Mouse (Mus musculus) kidney, adult 9 months (tissue): ENCODE measurements at regions not wholly inside any gene's neighbourhood (a gene's known extent, or its start where the extent isn't known, plus 50 kb on each side); places are given as distances from the start of the nearest gene placed in this dataset.
A peak's percentile ranks its signal among the peaks of the same experiment; 100 is the strongest.

Experiments used
- DNase-seq: peaks from one replicate; pipeline ENCODE4 v3.0.0; 2022

DNA sequence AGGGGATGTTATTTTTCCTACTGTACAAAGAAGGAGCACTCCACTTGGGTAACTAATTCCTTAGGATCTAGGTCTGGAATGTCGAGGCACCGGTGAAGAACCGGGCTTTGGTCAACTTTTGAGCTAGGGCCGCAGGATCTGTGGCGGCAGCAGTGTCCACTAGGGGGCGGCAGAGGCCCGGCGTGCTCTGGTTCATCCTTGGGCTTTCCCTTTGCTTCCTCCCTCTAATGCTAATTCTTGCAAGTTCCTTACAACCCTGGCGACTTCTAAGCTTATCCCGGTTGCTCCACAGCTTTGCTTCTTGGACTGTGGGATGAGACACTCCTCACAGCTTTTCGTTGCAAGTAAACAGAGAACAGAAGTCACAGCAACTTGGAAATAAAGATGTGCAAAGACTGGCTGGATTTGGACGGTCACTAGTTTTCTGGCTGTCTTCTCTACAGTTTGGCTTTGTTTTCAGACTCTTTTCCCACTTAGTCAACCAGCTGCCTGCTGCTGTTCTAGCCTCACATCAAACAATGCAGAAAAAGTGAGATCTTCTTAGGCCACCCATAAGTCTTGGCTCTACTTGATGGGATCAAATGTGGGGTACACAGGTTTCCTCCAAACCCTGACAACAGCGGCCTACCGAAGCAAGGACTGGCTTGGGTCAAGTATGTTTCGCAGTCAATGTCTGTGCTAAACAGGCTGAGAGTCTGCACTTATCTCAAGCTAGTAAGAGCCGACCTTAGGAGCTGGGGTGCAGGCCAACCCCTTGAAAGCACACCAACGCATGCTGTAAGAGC lies 51.2 kb upstream of the Tmem72 start:
- DNase-seq: peak; percentile 81

DNA sequence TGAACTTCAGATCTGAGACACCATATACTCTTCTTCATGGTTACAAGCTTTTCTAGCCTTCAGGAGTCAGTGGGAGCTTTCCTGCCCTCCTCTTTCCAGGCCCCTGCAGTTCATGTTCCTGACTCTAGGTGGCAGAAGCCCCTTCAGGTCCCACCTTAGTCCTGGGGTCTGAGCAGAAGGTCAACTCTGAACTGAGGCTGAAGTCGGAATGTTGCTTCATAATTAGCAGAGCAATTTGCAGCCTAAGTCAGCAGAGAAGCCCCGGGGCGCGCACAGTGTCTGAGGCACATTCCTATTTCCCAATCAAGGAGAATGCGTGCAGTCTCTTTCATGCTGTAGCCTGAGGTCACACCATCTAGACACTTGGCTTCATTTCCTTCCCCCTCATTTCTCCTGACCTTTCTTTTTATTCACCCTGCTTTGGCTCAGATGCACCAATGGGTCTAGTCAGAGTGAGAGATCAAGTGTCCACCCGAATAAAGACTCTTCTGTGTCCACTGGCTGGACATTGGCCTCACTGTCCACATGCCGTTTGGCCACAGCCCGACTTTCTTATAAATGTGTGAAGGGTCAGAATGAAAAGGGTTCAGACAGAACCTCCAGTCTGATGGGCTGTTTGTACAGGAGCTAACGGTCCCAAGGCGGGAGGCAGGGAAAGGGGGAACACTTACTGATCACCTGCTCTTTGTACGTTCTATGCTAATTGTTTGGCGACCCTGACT lies 58.4 kb upstream of the Tmem72 start:
- peak; percentile 36 for DNase-seq

DNA sequence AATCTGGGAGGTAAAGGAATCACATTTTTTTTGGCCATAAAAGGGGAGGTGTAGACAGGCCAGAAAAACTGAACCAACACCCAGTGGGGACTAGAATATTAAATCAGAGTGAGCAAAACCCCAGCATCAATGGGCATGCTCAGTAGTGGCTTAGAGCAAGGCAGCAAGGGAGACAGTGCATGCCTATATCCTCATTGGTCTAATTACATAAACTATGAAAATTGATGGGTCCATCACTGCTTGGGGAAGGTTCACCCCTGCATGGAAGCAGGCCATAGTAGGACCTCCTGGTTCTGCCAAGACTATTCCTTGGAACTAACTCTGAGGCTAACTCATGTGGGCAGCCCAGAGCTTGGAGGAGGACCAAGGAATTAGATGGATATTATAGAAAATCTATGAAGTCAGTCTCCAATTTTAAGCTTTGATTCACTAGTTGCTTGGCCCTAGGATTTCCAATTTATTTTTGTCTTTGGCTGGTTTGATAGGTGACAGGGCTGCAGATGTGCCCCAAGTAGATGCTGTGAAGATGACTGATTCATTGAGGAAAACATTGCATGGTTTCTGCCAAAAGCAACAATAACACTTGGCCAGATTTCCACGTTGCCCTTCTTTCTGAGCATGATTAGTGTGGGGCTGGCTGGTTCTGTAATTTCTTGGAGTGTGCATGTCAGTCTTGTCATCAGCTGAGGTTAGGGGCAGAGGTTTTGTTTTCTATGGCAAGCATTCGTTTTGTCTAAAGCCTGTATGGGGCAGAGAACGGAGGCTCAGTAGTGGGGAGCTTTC lies 70.0 kb upstream of the Tmem72 start:
- DNase-seq: no peak

DNA sequence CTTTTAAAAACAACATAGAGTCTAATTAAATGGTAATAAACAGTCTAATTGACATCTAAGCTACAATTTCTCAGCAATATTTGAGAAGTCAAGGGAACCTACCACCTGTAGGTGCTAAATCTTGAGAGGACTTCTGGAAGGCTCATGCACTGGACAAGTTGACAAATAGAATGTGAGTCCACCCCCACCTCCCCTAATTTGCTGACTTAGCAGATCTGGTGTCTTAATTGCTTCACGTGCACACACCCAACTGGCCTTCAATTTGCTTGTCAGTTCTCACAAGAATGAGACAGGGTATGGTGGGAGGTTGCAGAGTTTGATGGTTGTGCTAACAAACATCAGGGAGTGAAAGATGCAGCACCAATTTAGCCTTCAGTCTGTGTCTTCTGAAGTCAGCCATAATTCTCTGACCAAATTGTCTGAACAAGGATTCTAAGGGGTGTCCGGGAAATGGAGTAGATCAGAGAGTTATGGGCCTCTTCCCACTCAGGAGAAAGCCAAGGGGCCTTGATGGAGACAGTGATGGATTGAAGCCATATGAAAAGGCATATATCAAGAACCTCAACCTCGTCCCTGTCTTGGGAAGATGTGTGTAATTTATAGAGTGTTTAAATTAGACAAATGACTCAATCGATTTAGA lies 76.7 kb upstream of the Tmem72 start:
- DNase-seq: no peak

DNA sequence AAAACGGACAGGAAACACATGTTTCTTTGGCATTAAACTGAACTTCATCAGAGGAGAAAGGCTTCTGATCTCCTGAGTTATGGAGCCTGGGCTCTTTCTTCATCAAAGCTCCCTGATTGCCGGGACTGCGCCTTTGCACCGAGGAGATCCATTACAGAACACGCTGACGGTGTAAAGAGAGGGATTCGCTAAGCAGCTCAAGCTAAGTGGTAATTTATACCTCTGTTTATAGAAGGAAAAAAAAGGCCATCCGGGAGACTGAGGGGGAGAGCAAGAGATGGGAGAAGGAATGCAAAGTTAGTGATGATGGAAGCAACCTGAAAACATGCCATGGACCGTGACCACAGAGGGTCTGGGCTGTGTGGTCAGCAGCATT lies 77.2 kb upstream of the Tmem72 start:
- DNase-seq: no peak

DNA sequence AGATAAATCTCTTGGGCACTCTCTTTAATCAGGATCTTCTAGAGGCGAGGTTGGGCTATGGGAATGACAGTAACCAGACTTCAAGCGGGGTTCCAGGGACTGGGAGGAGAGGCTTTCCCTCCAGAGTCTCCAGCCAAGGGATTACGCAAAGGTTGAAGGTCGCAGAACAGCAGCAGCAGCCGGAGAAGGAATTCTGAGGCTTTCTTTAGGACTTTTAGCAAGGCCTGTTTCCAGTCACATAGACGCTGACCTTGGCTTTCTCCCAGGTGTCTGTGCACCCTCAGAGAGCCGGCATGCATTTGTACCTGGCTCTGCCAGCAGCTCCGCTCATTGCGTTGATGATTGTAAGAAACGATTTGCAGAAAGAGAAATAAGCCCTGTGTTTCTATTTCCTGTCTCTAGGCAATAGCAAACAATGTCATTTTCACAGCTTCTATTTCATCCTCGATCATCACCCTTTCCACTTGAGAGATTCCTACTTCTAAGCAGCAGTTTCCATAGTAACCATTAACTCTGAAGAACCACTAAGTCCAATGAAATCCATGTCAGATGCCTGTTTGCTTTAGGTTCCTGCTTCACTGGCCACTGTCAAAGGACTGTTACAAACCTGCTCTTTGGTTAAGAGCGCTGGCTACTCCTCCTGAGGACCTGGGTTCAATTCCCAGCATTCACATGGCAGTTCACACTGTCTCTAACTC lies 104.7 kb upstream of the Tmem72 start:
- DNase-seq: peak; percentile 14

DNA sequence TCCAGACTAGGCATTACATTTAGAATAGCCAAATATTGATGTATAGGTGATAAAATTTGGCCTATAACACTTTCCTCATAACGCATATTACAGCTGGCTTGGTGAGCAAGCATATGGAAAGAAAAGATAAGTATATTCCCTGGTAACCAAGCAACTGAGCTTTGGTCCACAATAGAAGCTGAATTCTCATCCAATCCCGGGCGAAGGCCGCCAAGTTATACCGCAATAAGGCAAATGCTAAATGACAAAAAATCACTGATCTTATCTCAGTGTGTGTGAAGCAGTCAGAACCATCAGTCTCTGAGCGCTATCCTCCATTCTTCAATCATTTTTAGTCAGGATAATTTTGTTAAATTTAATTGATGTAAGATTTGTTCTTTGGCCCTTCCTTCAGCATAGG lies 105.9 kb upstream of the Tmem72 start:
- DNase-seq: no peak

DNA sequence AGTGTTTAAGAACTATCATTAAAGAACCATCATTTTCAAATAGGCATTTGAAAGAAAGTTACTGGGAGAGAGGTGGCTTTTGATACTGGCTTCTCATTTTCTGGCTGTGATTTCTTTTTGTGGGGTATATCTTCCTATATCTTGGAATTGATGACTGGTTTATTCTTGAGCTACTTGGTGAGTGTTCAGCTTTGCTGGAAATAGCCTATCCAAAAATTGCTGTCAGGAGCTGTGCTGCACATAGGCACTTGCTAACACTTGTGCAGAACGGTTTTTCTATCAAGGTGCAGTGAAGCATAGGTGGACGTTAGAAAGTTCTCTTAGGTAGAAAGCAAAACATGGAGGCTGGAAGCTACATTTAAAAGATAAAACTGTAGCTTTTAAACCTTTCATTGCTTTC lies 108.9 kb upstream of the Tmem72 start:
- no peak for DNase-seq

DNA sequence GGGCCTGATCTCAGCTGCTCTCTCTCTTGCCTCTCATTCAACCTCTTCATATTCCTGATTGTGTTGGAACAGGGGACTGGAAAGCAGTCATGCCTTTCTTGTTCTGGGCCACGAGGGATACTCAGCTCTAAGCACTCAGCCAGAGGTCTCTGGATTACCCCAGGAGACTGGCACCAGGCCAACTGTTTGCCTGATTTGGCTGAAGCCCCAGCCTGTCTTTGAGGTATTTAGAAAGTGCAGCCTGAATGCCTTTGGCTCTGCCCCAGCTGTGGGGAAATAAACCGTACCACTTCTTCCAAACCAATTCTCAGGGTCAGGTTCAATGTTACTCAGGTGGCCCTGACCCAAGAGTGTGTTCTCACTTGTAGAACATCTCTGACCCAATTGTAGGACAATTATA lies 112.6 kb upstream of the Tmem72 start:
- DNase-seq: peak; percentile 95

DNA sequence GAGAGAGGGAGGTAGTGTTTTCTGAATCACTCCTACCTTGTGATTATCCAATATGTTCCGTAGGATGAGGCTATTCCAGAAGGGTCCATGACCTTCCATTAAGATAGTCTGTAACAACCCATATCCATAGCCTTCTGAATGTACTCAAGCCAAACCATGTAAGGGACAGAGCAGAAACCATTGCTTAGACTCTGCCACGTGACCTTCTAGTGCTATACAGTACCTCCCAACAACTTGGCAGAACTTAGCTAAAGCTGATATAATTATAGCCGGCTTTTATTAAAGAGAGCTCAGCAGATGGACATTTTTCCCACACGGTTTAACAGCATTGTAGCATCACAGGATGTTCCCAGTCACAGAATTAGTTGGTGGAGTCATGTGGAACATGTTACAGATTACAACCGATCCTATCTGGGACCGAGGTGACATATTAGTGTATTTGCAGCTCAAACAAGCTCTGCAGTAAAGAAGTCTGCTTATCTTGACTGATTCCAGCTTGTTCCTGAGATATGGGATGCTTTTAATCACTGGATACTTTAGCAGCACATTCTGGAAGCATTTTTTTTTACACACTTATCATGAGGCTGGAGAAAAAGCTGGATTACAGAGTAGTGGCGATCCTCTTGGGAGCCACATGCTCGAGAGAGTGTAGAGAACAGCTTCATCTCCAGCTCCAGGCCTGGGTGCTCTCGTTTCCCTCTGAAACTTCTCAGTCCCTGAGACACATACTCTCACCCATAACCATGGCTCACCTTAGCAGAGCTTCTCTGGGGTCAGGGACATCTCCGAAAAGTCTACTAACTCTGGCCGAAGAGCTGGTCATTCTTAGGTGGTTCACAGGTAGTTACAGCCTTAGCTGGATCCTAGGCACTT lies 129.5 kb upstream of the Tmem72 start:
- DNase-seq: no peak

DNA sequence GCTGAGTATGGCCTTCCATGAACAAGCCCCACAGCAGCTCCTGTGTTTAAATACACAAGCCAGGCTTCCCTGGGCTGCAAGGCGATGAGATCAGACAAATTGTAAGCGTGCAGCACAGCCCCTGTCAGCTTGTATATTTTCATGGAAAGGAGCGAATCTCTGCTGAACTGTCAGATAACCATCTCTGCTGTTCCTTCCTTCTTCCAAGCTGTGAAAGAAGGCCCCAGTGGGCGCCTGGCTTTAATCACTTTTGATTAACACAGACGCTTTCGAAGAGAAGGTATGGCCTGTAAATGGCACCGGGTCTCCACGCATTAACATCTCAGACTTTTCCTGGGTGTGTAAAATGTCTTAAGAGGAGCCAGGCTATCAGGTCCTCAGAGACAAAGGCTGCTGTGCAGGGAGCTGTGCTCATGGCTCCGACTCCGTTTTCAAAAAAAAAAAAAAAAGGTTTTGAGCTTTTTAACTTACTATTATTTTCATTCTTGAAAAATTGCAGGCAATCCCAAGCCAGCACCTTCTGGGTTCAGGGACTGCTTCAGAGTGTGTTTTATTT lies 131.9 kb upstream of the Tmem72 start:
- DNase-seq: no peak

DNA sequence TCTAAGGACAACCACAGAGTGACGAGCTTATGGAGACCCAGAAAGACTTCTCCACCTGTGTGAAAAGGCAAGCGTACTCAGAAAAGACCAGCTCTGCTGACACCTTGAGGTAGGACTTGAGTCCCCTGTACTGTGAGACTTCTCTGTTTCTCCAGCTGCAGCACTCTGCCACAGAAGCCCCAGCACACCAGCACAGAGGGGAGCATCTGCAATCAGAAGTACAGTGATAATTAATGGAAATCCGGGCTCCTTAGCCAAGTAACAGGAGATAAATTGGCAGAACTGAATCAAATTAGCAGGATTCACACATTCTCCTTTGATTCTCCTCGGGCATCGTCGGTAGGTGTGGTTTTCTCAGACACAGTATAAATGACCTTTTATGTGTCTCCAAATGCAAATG lies 137.3 kb upstream of the Tmem72 start:
- no peak for DNase-seq

DNA sequence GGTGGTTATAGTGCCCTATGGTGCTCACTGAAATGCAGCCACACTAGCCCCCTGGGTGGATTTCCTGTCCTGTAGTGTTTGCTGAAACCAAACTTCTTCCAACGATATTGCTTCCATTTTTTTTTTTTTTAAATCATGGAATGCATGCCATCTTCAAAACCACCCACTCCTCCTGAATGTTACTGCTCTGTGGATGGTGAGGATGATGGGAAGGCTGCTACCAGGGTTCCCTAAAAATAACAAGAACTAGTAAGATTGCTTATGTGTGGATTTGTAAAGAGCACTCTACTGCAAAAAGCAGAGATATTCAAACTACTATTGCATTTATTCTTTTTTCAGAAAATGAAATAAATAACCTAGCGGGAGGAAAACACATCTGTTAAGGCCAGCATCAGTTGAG lies 139.4 kb upstream of the Tmem72 start:
- DNase-seq: no peak

DNA sequence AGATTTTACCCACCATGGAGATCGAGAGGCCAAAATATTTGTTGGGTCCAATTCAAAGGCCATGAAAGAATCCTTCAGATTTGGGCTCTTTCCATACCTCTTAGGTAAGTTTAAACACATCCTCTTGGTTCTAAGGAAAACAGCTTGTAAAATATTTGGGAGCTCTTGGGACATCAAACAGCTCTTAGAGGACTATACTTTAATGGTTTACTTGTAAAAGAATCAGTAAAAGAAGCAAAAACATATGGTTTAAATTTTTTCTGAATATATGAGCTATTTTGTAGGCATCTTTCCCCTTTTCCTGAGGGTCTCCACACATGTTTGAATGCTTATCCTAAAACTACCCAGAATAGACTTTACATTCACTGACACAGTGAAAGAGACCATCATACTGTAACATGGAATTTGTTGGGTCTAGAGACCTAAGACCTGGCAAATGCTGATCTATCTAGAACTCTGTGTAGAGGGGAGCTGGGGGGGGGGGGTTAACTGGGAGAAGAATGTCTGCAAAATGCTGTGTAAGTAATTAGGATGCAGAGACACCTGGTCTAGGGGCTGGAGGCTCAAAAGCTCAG lies 140.3 kb upstream of the Tmem72 start:
- no peak for DNase-seq

DNA sequence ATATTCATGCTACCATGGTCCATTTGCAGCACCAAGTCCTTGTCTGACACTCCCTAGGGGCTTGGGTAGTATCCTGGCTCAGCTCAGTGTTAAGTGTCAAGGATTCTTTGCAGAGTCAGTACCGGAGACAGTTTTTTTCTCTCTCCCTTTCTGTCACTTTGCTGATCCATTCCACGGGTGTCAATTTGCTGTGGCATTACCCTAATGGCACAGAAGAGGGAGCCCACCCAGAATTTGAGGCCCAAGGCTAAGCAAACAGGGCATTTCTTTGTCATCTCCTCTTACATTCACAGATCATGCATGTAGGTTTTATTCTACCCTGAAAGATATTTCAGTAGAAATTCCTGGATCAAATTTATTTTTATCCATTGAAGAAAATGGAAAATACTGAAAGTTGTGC lies 146.4 kb upstream of the Tmem72 start:
- DNase-seq: no peak

DNA sequence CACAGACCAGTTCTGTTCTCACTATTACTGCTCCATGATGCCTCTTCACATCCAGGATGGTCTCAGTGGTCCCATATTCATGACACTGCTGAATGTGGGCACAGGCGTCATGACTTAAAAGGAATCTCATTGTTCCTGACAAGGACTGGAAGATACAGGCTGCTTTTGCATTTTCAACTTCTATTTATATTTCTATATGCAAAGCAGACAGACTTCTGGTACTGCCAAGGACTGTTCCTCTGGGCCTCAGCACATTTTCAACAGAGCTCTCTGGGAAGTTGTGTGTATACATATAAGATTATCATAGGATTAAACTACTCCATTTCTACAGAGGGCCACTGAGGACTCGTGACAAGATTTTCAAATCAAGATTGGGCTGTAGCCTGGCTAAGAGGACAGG lies 146.9 kb upstream of the Tmem72 start:
- no peak for DNase-seq

DNA sequence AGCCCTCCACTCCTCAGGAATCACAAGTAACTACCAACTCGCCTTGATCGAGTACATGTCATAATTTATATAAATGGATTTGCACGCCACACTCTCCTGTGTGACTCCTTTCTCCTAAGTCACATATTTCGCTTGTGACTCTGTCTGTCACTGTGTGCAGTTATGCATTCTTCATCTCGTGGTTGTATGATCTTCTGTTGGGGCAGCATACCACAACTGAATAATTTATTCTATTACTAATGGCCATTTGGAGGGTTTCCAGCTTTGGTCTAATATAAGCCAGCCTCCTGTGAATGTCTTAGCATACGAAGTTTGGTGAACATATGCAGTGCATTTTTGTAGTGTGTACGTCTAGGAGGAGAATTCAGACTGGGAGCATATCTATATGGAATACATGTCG lies 176.6 kb upstream of the Tmem72 start:
- DNase-seq: no peak

DNA sequence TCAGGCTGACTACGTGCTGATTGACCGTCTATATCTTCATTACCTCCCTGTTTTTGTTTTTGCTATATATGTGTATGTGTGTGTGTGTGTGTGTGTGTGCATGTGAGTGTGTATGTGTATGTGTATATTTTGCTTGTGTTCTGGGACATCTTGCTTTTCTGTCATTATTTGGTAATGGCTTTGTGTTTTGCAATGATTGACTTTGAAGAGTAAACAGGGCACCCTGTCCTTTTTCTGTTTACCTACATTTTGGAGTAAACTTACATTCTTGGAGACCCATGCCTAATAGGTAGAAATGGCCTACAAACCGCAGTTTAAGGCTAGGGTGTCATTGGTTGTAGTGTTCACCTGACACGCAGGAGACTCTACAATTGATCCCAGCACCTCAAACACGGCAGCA lies 177.5 kb upstream of the Tmem72 start:
- DNase-seq: no peak

DNA sequence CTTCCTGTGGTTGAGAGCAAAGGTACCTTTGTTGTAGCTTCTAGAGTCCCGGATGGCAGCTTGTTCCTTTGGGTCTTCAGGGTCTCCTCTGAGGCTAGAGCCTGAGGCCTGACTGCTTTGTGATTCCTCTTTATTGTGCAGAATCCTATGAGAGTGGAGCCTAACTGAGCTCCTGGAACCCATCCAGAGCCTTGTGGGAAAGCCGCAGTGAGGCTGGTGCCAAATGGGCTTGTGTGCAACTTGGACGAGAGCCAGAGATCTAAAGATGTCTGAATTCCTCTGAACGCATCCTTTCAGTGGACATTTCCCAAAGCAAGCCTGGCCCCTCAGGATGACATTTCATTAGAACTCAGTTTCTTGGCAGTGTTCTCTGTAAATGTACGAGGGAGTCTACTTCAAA lies 178.4 kb upstream of the Tmem72 start:
- DNase-seq: peak; percentile 3

DNA sequence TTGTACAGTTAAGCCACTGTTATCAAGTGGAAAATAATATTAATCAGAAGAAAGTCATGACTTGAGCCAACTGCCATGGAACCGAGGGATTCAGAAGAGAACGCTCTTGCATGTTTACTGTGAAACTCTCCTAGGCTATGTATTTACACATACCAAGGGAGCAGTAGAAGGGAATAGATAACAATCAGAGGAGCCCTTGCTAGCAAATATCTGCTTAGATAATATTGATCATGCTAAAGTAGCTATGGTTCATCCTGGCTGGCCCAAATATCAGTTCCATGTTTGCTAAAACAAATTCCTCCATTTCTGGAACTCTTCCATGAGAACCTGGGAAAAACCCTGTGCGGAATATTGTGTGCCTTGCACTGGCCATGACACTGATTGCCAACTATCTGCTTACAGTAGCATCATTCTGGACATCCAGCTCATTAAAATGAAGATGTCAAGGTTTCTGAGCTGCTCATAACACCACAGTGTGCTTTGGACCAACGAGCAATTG lies 179.5 kb upstream of the Tmem72 start:
- DNase-seq: no peak

DNA sequence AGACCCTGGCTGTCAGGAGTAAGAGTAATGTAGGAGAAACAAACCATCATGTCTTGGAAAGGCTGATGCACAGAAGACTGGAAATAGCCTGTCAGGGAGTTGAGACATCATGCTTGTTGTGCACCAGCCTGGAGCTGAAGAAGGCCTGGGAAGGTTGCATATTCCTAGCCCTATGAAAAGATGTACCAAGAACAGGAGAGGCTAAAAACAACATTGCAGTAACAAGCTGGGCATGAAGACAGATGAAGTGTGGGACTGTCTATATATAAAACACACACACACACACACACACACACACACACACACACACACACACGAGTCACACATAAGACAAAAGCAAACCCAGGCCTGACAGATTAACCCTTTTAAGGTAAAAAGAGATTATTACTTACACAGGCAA lies 185.1 kb upstream of the Tmem72 start:
- no peak for DNase-seq
